Mouse (Mus musculus): Measurements from ENCODE around the gene Txnrd2. TPM values are rescaled to one million over a fixed set of nuclear protein-coding genes. Genes with fewer than 3 reads are reported as not detected.
A peak's percentile ranks its signal among the peaks of the same experiment; 100 is the strongest.

Gene Txnrd2
- polyA plus RNA-seq, 1 experiment from 2014 or later, result 31.7 TPM

- peak overlapping the region; percentile 35 for H3K27ac ChIP-seq (replicated peaks)
- peaks cover 54% of the 10 kb centered on the region for H3K4me1 ChIP-seq (replicated peaks)
- no peak overlapping the region for H3K4me3 ChIP-seq
- no peak overlapping the region for H3K4me2 ChIP-seq
- H3K36me3 ChIP-seq, result no peaks in the 10 kb centered on the region
- no peak overlapping the region for H3K9ac ChIP-seq
- WGBS, result 59% methylated on average over 7 of the region's 7 CpGs
- no peaks in the 10 kb centered on the region for H3K9me3 ChIP-seq
- H3K27me3 ChIP-seq, result no peaks in the 10 kb centered on the region
- ATAC-seq (ENCODE audit: low FRiP score, low read depth), result no peak
These were observed 39.7 kb upstream of the Txnrd2 start for GRCm38 (mm10) chr16:18386451-18386850.

DNA sequence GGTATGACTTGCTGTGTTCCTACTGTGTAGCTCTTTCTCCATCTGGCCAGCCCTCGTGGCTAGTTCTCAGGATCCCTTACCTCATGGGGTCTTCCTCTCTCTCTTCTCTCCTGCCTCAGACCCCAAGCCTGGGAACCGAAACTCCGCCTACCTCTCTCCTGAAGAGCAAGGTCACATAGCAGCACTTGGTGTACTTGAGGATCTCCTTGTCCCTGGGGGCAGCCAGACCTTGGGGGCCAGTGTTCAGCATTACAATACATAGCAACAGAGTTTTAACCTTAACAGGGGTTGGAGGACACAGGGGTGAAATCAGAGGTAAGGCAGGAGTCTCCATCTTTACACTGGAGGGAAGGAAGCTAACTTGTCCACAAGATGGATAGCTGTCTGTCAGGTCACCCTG is 39.2 kb upstream of the Txnrd2 start:
- ATAC-seq (ENCODE audit: low FRiP score, low read depth), result no peak
- H3K4me2 ChIP-seq, result no peak overlapping the region

GRCm38 (mm10) chr16:18387704-18388582 is 38.2 kb upstream of the Txnrd2 start:
- H3K4me2 ChIP-seq, result no peak overlapping the region
- no peak overlapping the region for H3K4me3 ChIP-seq
- H3K9me3 ChIP-seq, result no peaks in the 10 kb centered on the region
- WGBS, result 21% methylated on average over 7 of the region's 7 CpGs
- peaks cover 54% of the 10 kb centered on the region for H3K4me1 ChIP-seq (replicated peaks)
- H3K27me3 ChIP-seq, result no peaks in the 10 kb centered on the region
- no peak for ATAC-seq (ENCODE audit: low FRiP score, low read depth)
- H3K36me3 ChIP-seq, result no peaks in the 10 kb centered on the region
- H3K9ac ChIP-seq, result no peak overlapping the region
- H3K27ac ChIP-seq (replicated peaks), result peak overlapping the region; percentile 64

More for the DNA sequence above, 39.2 kb upstream of the Txnrd2 start:
- Histone ChIP-seq H3K4me1 (replicated peaks) (peaks cover 52% of the 10 kb centered on the region), H3K27ac (replicated peaks) (peak overlapping the region; percentile 35), H3K36me3 (no peaks in the 10 kb centered on the region), H3K9me3 (no peaks in the 10 kb centered on the region), H3K27me3 (no peaks in the 10 kb centered on the region), H3K4me3 (no peak overlapping the region), H3K9ac (no peak overlapping the region)
- 54% methylated on average over 3 of the region's 3 CpGs for WGBS

- 51% methylated on average over 14 of the region's 14 CpGs for WGBS
- peaks cover 54% of the 10 kb centered on the region for H3K4me1 ChIP-seq (replicated peaks)
- peak overlapping the region; percentile 64 for H3K27ac ChIP-seq (replicated peaks)
- no peak for ATAC-seq (ENCODE audit: low FRiP score, low read depth)
- no peak overlapping the region for H3K4me3 ChIP-seq
- H3K27me3 ChIP-seq, result no peaks in the 10 kb centered on the region
- H3K9me3 ChIP-seq, result no peaks in the 10 kb centered on the region
- H3K4me2 ChIP-seq, result no peak overlapping the region
- no peak overlapping the region for H3K9ac ChIP-seq
- H3K36me3 ChIP-seq, result no peaks in the 10 kb centered on the region
These were observed 37.4 kb upstream of the Txnrd2 start for GRCm38 (mm10) chr16:18388583-18389435.

- Histone ChIP-seq H3K4me3 (no peak overlapping the region), H3K36me3 (no peaks in the 10 kb centered on the region), H3K9me3 (no peaks in the 10 kb centered on the region), H3K4me2 (no peak overlapping the region), H3K27me3 (no peaks in the 10 kb centered on the region), H3K27ac (replicated peaks) (no peak overlapping the region), H3K9ac (no peak overlapping the region), H3K4me1 (replicated peaks) (peaks cover 64% of the 10 kb centered on the region)
- 79% methylated on average over 6 of the region's 6 CpGs for WGBS
- ATAC-seq (ENCODE audit: low FRiP score, low read depth), result no peak
These were observed 35.8 kb upstream of the Txnrd2 start for GRCm38 (mm10) chr16:18390399-18390798.

- H3K4me1 ChIP-seq (replicated peaks), result peaks cover 71% of the 10 kb centered on the region
- no peak overlapping the region for H3K4me2 ChIP-seq
- H3K27me3 ChIP-seq, result no peaks in the 10 kb centered on the region
- no peak overlapping the region for H3K9ac ChIP-seq
- WGBS, result 98% methylated on average over 3 of the region's 3 CpGs
- no peak overlapping the region for H3K4me3 ChIP-seq
- no peaks in the 10 kb centered on the region for H3K9me3 ChIP-seq
- no peak overlapping the region for H3K27ac ChIP-seq (replicated peaks)
- ATAC-seq (ENCODE audit: low FRiP score, low read depth), result no peak
- H3K36me3 ChIP-seq, result no peaks in the 10 kb centered on the region
These were observed 35.1 kb upstream of the Txnrd2 start for GRCm38 (mm10) chr16:18391127-18391526.

DNA sequence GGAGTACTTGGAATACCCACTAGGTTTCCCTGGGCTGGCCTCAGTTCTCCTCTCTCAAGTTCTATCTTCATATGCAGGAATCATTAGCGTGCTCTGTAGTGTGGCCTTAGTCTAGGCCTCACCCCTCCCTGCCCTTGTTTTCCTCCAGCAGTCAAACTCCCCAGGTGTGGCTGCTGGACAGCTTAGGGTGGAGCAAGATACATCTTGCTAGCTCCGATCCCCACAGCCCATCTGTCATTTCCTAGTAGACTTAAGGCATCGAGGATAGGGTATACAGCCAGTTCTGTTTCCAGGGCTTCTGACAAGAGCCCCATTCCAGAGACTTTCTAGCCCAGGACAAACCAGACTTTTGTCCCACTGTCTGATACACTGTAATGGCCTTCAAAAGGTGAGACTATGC is 34.5 kb upstream of the Txnrd2 start:
- no peaks in the 10 kb centered on the region for H3K27me3 ChIP-seq
- ATAC-seq (ENCODE audit: low FRiP score, low read depth), result no peak
- H3K4me2 ChIP-seq, result peak overlapping the region; percentile 91
- H3K36me3 ChIP-seq, result no peaks in the 10 kb centered on the region
- no peak overlapping the region for H3K9ac ChIP-seq
- H3K4me3 ChIP-seq, result no peak overlapping the region
- peaks cover 77% of the 10 kb centered on the region for H3K4me1 ChIP-seq (replicated peaks)
- WGBS, result 89% methylated on average over 3 of the region's 3 CpGs
- H3K27ac ChIP-seq (replicated peaks), result peak overlapping the region; percentile 84
- no peaks in the 10 kb centered on the region for H3K9me3 ChIP-seq

DNA sequence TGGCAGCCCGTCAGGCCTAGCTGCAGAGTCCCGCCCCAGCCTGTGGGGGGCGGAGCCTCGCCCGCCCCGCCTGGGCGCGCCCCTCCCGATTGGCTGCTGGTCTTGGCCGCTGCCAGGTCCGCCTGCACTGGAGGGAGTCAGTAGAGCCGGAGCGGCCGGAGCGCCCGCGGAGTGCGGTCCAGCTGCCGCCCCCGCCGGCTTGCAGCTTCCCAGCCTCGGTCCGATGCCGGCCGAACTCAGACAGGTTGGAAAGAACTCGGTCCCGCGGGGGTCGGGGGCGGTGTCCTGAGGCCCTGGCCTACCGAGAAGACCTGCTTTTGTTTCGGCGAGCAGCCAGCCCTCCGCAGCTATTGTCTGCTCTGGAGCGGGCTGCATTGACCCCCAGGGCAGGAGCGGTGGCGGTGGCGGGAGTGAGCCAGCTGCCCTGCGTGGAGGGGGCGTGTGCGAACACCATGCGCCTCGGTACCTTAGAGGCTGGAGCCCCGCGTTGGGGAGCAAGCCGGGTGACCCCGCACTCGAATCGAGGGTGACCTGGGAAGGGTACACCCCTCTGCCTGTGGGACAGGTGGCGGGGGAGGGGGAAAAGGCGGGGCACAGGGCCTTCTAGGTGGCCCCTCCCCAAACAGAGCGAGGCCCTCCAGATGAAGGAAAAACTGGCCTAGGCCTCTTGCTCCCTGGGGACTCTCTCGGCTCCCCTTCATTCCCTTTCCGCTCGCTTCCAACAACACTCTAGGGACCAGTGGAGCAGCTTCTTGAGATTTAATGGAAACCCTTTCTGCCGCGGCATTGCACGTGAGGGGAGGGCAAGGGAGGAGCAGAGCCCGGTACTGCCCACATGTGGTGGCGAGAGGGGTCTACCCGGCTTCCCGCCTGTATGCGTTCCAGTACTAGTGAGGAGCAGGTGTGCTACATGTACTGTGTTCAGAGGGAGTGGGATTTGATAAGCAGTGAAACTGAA is 33.4 kb upstream of the Txnrd2 start:
- peak; percentile 80 for ATAC-seq (ENCODE audit: low FRiP score, low read depth)

GRCm38 (mm10) chr16:18393595-18393994 is 32.6 kb upstream of the Txnrd2 start:
- 44% methylated on average over 5 of the region's 5 CpGs for WGBS
- peak; percentile 1; the same call in 1 of the 2 replicates for ATAC-seq (ENCODE audit: low FRiP score, low read depth)
- H3K4me1 ChIP-seq (replicated peaks), result peaks cover 66% of the 10 kb centered on the region

More for the DNA sequence above, 33.4 kb upstream of the Txnrd2 start:
- H3K27me3 ChIP-seq, result no peaks in the 10 kb centered on the region
- peaks cover 8% of the 10 kb centered on the region for H3K36me3 ChIP-seq
- H3K9me3 ChIP-seq, result no peaks in the 10 kb centered on the region
- H3K4me2 ChIP-seq, result peak overlapping the region; percentile 91
- H3K4me3 ChIP-seq, result peak overlapping the region; percentile 69
- peak overlapping the region; percentile 83 for H3K9ac ChIP-seq
- H3K27ac ChIP-seq (replicated peaks), result peak overlapping the region; percentile 84
- H3K4me1 ChIP-seq (replicated peaks), result peaks cover 74% of the 10 kb centered on the region
- 1% methylated on average over 59 of the region's 63 CpGs for WGBS

GRCm38 (mm10) chr16:18394056-18394455 is 32.1 kb upstream of the Txnrd2 start:
- H3K4me2 ChIP-seq, result peak overlapping the region; percentile 91
- H3K36me3 ChIP-seq, result peaks cover 21% of the 10 kb centered on the region
- no peaks in the 10 kb centered on the region for H3K27me3 ChIP-seq
- no peak overlapping the region for H3K27ac ChIP-seq (replicated peaks)
- no peaks in the 10 kb centered on the region for H3K9me3 ChIP-seq
- H3K4me1 ChIP-seq (replicated peaks), result peaks cover 61% of the 10 kb centered on the region
- 0 out of 2 replicates have a peak overlapping the region, but pooled peaks have one; percentile 83 for H3K9ac ChIP-seq
- peak overlapping the region; percentile 69 for H3K4me3 ChIP-seq
- 59% methylated on average over 3 of the region's 3 CpGs for WGBS
- no peak for ATAC-seq (ENCODE audit: low FRiP score, low read depth)

More at GRCm38 (mm10) chr16:18393595-18393994, 32.6 kb upstream of the Txnrd2 start:
- H3K9me3 ChIP-seq, result no peaks in the 10 kb centered on the region
- H3K36me3 ChIP-seq, result peaks cover 16% of the 10 kb centered on the region
- H3K27me3 ChIP-seq, result no peaks in the 10 kb centered on the region
- peak overlapping the region; percentile 91 for H3K4me2 ChIP-seq
- peak overlapping the region; percentile 69 for H3K4me3 ChIP-seq
- peak overlapping the region; percentile 84 for H3K27ac ChIP-seq (replicated peaks)
- H3K9ac ChIP-seq, result peak overlapping the region; percentile 83
